Mouse (Mus musculus) T-cell, adult 2 months (primary cell): ENCODE results near the gene Cd59a.
"Not testable (repeated sequence)": the region's sequence is repeated elsewhere in the genome, so short reads cannot be mapped to it uniquely, and the experiment has no call there.

Experiments used
- DNase-seq: peaks from one replicate; pipeline ENCODE4 v3.0.0; 2022; ENCODE audit warnings: low spot score

Cd59a gene

DNA sequence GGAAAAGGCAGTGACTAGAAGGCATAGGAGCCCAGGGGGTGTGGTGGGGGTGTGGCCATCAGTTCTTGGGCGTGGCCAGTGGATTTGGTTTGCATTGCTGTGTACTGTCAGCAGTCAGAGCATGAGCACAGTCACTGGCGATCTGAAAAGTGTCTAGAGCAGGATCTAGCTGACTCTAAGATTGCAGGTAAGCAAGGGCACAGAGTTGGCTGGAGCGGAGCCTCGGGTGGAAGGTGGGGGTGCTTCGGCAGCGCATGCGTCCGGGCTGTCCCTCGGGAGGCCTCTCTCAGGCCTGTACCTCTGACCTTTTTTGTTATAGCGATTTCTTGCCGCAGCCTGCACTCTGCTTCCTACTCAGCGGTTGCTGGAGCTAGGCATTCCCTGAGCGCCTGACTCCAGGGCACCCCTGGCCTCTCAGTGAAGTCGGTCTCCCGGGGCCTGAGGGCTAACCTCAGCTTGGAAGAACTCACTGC is at the start of gene Cd59a:
Gene Cd59a (plus strand): TSS at position 61 of the 473 bp plus-strand sequence.
- DNase-seq, result peak; percentile 8

DNA sequence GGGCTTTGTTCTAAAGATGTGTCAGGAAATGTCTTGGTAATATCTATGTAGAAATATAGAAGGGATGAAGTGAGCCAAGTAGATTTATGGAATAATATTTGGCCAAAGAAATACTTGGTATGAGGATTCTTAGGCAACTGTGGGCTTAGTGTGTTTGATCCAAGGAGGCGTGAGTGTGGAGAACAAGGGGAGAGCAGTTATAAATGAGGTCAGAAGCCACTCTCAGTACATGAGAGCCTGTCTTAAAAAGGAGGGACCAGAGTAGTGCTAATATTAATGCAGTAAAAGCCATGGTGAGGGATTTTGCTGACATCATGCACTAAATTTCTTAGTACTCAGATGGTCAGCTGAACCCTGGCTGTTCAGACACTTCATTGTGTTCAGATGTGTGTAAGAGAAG is 37.2 kb upstream of the Cd59a start:
- DNase-seq, result no peak

DNA sequence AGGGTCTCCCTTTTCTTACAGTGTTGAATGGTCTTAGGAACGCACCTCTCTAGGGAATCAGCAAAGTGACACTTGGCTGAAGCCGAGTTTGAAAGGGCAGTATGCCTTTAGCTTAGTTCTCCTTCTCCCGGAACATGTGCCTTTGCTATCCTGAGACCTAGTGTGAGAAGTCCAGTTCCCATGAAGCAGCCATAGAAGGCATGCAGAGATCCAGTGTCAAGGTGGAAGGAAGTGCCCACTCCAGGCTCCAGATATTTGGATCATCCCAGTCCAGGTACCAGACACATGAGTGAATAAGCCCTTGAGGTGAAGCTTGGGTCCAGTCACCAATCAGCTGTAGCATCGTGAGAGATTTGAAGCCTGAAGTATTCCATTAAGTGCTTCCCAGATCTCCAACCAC is 36.6 kb upstream of the Cd59a start:
- no peak for DNase-seq

GRCm38 (mm10) chr2:104059786-104060185 is 35.8 kb upstream of the Cd59a start:
- no peak for DNase-seq

- DNase-seq, result no peak
Observed at GRCm38 (mm10) chr2:104060996-104061395, 34.6 kb upstream of the Cd59a start.

DNA sequence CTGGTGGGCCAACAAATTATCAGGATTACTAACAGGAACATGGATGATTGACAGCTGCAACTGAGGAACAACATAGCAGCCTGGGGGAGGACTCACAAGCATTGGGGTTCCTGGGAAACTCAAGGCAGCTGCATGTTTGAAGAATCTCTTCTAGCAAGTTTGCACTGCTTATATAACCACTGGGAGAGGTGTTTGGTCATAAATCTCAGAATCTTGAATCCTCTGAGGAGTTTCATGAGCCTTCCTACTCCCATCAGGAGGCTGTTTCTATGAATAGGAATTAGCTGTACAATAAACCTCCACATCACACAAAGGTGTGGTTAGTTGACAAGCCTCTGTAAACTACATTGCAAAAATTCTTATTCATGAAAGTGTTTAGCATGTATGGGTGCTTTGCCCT is 32.9 kb upstream of the Cd59a start:
- DNase-seq, result no peak

DNA sequence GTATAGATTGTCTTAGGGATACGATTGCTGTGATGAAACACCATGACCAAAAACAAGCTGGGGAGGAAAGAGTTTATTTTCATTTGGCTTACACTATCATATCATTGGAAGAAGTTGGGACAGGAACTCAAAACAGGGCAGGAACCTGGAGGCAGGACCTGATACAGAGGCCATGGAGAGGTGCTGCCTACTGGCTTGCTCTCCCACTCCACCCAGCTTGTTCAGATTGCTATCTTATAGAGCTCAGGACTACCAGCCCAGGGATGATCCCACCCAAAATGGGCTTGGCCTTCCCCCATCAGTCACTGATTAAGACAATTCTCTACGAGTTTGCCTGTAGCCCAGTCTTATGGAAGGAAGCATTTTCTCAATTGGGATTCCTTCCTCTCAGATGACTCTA is 31.4 kb upstream of the Cd59a start:
- no peak for DNase-seq

DNA sequence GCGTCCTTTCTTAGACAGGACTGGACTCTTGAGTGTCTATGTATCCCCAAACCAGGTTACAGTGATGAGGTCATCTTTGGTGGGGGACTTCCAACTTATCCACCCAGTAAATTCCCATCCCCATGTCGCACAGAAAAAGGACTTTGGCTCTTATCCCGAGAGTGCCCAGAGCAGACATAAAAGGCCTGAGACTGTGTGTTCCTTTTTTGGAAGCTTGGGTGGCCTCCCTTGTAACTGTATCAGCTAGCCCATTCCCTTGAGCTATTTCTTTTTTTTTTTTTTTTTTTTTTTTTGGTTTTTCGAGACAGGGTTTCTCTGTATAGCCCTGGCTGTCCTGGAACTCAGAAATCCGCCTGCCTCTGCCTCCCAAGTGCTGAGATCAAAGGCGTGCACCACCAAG is 30.1 kb upstream of the Cd59a start, which contains the start of gene Gm10912:
Gene Gm10912 (plus strand): TSS at position 301 of the 400 bp plus-strand sequence.
- DNase-seq, result not testable (repeated sequence)

- DNase-seq, result not testable (repeated sequence)
Observed at GRCm38 (mm10) chr2:104068450-104068849, 27.2 kb upstream of the Cd59a start, which contains the start of gene Gm10799. TSS of gene Gm10799 (minus strand) at chr2:104068550.

GRCm38 (mm10) chr2:104069704-104070185 is 25.9 kb upstream of the Cd59a start, which contains the start of gene Cd59b:
TSS of gene Cd59b (plus strand) at chr2:104069849.
- DNase-seq, result peak; percentile 11

- DNase-seq, result not testable (repeated sequence)
Observed at GRCm38 (mm10) chr2:104078285-104078684, 17.3 kb upstream of the Cd59a start.

- DNase-seq, result not testable (repeated sequence)
Observed at GRCm38 (mm10) chr2:104081436-104082050, 14.1 kb upstream of the Cd59a start.

GRCm38 (mm10) chr2:104082474-104082873 is 13.1 kb upstream of the Cd59a start:
- no peak for DNase-seq

DNA sequence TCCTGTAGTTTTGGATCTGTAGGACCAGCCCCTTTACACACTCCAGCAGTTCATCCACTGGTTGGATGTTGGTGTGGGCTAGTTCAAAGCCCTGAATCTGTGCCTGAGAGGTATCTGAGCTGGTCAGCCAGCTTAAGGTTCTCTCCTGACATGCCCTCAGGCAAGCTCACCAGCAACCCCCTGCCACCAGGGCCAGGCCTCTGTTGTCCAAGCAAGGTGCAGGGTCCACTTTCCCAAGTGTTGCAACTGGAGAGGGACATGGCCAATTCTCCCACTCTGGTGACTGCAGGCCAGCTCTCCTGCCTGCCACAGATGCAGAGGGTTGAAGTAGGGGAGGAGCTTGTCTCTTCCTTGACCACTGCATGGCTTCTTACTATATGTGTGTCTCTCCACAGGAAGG is 11.6 kb upstream of the Cd59a start:
- not testable (repeated sequence) for DNase-seq

DNA sequence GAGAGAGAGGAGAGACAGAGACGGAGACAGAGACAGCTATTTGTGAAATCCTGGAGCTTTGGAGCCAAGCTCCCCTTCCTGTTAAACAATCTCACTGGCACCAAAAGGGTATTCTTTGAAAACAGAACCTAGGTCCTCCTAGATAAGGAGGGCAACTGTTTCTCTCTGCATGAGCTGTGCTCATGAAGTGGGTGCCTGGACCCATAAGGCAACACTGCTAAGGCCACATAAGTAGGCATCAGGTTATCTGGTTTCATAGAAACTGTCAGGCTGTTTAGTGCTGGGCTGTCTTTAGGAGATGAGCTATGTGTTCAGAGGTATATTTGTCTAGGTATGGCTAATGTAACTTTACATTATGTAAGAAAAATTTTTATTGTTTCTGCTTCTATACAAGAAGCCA is 8.0 kb upstream of the Cd59a start:
- not testable (repeated sequence) for DNase-seq

GRCm38 (mm10) chr2:104093305-104093704 is 2.3 kb upstream of the Cd59a start:
- no peak for DNase-seq

DNA sequence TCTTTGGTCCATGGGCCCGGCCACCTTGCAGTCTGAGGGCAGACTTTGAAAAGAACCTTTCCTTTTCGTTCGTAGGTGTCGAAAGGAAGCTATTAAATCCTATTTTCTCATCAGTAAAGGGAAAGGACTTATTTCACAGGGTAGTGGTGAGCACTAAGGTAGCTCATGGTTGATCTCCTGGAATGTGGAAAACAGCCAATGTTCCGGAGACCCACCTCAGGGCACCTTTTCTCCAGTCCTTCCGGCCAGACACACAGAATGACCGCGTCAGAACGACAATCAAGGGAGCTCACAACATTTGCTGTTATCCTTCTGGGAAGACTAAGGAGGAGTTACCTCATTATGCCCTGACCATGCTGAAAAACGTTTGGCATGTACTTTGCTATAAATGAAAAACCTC is 655 bp downstream of the Cd59a start:
- DNase-seq, result no peak

- DNase-seq, result not testable (repeated sequence)
Observed at GRCm38 (mm10) chr2:104096796-104097195, 1.2 kb downstream of the Cd59a start.

GRCm38 (mm10) chr2:104097396-104097795 is 1.8 kb downstream of the Cd59a start:
- DNase-seq, result not testable (repeated sequence)

- no peak for DNase-seq
Observed at GRCm38 (mm10) chr2:104098529-104099230, 3.1 kb downstream of the Cd59a start.

- DNase-seq, result no peak
Observed at GRCm38 (mm10) chr2:104099231-104099585, 3.6 kb downstream of the Cd59a start.

DNA sequence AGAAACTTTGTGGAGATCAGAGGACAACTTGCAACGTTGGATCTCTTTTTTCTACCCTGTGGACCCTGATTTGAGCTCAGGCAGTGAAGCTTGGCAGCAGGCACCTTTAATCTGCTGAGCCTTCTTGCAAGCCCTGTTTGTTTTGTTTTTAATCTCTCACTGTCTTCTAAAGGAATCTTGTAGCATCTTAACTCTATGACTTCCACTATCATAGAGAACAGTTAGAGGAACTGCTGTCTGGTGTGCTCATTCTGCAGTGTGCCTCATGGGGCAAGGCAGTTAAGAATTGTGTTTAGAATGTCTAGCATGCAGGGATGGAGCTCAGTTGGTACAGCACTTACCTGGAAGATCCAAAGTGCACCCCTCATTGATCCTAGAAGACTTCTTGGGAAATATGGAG is 4.3 kb downstream of the Cd59a start:
- DNase-seq, result no peak

GRCm38 (mm10) chr2:104104800-104105199 is 9.2 kb downstream of the Cd59a start:
- no peak for DNase-seq
